Mouse (Mus musculus): Measurements from ENCODE around the gene Slc30a4.
A peak's percentile ranks its signal among the peaks of the same experiment; 100 is the strongest.

Slc30a4 gene

DNA sequence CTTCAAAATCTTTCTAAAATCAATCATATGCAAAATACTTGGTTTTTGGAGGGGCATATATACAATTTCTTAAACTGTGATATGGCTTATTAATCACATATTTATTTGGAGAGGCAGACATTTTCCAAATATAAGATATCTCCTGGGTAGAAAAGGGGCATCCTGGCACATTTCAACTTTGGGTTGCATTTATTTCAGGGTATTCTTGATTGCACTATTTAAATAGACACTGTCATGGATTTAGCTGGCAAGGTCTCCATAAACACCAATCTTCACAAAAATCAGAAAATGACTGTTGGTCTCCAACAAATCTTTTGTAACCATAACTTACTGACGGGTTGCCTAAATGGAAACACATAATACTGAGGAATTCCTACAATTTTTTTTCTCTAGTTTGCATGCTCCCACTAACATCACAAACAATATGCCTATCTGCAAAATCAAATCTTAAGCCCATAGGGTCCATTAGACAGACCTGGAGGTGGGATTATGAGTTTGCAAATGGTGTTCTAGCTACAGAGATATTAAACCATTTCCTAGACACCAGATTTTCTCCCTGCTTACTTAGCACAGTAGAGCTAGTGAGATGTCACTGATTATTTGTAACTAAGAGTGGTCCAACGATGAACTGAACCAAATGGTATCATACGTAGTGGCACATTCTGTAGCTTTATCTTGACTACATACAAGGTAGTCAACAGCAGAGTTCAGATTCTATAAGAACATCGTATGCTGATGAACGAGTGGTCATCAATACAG is 20.9 kb downstream of the Slc30a4 start:
- DNase-seq (ENCODE audit: low read depth, low spot score) = no peak

DNA sequence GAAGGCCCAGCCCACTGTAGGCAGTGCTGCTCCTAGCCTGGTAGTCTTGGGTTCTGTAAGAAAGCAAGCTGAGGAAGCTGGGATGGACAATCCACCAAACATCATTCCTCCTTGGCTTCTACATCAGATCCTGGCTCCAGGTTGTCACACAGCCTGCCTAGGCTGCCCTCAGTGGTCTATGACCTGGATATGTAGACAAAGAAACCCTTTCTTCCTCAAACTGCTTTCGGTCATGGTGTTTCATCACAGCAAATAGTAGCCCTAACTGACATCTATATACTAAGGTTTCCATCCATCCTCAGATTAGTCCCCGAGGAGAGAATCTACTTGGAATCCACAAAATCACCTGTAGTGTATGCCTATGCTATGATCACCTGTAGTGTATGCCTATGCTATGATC is 27.3 kb downstream of the Slc30a4 start:
- no peak for DNase-seq (ENCODE audit: low read depth, low spot score)

DNA sequence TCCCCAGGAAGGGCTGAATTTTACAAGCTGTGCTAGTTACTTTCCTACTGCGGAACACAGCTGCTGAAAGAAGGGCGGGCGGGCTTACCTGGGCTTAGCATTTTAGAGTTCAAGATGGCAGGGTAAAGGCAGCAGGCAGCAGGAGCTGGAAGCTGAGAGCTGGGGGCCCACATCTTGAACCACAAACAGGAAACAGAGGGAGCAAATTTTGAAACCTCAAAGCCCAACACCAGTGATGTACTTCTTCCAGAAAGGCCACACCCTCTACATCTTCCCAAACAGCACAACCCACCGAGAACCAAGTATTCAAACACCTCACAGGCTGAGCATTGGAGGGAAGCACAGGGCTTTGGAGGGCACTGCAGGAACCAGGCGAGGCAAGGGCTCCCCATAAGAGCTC is 29.6 kb downstream of the Slc30a4 start:
- peak; percentile 34 for DNase-seq (ENCODE audit: low read depth, low spot score)

DNA sequence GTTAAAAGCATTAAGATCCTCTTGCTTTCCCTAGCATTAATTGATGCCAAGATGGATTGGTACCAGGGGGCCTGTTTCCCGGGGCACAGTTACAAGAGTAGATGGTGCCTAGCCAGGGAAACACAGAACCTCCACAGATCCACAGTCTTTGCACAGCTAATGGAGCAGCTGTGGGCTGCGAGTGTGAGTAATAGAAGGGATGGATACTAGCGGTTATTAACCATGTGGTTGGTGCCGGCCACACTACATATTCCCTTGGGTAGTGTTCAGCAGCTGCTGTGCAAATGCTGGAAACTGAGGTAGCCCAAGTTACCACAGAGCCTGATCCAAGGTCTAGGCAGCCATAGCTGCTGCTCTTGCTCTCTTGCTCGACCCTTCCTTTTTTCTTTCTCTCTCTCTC is 30.7 kb downstream of the Slc30a4 start:
- DNase-seq (ENCODE audit: low read depth, low spot score) = no peak

DNA sequence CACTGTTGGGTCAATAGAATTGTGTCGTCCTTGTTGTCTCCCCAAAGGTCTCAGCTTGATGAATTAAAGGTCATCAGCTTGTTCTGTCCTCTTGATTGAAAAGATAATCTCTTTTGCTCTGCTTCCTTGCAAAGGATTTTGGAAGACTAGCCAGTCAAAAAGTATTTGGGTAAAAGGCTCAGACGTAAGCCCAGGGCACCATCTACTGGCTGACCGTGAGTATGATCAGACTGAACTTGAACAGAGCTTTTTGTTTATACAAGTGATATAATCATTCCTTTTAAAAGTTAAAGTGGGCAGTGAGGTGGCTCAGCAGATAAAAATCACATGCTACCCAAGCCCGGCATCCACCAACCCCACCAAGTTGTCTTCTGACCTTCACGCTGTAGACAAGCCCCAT is 34.6 kb downstream of the Slc30a4 start:
- DNase-seq (ENCODE audit: low read depth, low spot score) = peak; percentile 68

DNA sequence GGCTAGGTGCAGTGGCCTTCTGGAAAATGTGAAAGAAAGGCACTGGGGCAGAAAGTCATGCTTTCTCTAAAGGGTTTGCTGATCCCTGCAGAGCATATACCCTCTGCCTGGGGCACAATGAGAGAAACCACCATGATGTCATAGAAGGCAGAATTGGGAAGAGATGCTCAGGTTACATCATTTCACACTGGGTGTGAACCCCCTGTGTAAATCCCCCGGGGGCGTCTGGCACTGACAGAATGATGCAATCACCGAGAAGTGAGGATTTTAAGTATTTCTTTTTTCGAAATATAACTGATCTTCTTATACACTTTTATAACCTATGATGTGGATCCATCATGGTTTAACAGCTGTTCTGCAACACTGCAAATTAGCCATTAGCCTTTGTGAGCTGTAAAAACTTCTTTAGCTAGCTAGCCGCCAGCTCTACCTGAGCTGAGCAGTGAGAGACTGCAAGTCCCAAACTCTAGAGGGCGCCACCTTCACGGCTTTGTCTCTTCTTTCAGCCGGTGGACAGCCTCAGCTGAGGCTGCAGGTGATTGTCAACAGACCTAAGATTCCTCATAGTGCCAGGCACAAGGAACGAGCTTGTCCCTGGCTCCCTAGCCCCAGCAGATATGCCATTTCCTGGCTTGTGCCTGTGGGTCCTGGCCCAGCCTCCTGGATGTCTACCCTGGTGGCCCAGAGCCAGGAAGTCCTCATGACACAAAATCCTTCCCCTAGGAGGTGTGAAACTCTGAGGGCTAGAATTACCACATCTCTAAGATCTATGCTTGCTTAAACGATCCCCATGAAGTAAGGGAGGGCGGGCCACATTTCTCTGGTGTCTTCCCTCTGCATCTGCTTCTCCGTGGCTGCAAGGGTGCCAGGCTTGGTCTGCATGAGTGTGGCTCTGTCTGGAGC is 36.2 kb downstream of the Slc30a4 start:
- DNase-seq (ENCODE audit: low read depth, low spot score) = peak; percentile 71

DNA sequence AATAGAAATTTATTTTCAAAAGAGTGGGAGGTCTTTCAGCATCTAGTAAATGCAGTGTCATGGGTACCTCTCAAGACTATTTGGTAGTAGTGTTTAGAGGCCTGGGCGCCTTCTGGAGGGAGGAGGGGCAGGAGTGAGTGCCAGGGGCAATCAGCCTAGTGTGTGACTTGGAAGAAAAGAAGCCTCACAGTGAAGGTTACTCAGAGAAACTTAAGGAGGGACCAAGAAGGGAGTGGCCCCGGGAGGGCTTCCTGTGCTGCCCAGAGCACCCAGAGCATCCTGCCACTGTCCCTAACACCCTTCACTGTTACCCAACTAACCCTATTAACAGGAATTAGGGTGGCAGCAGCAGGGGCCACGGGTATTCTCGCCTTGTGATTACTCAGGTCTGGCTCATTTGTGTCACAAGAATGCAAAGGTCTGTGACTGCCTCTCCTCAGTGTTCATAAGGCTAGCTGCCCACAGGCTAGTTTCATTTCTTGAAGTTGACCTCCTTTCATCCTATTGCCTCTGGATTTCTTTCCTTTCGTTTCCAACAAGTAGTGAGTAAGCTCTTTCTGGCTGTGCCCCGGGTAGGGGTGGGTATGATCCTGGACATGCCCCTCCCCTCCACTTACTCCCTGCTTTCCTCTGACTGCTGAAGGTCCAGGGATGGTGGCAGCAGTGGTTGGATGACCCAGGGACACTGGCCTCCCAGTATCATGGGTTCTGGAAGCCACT is 37.0 kb downstream of the Slc30a4 start:
- no peak for DNase-seq (ENCODE audit: low read depth, low spot score)

DNA sequence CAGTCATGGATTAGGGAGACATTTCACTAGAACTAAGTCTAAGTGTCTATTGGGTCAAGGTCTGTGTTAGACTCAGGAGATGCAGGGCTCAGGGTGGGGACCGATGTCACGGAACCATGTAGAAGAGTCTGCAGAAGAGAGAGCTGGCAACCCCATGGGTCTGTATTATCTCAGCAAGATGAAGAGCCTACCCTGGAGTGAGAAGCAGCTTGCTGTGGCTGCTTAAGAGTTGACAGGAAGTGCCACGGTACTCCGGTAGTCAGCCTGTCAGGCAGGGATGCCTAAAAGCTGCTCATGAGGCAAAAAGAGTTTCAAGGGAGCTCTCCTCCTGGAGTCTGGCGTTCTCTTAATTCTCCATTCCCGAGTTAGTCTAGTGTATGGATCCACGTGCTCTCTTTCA is 42.6 kb downstream of the Slc30a4 start:
- DNase-seq (ENCODE audit: low read depth, low spot score) = no peak

DNA sequence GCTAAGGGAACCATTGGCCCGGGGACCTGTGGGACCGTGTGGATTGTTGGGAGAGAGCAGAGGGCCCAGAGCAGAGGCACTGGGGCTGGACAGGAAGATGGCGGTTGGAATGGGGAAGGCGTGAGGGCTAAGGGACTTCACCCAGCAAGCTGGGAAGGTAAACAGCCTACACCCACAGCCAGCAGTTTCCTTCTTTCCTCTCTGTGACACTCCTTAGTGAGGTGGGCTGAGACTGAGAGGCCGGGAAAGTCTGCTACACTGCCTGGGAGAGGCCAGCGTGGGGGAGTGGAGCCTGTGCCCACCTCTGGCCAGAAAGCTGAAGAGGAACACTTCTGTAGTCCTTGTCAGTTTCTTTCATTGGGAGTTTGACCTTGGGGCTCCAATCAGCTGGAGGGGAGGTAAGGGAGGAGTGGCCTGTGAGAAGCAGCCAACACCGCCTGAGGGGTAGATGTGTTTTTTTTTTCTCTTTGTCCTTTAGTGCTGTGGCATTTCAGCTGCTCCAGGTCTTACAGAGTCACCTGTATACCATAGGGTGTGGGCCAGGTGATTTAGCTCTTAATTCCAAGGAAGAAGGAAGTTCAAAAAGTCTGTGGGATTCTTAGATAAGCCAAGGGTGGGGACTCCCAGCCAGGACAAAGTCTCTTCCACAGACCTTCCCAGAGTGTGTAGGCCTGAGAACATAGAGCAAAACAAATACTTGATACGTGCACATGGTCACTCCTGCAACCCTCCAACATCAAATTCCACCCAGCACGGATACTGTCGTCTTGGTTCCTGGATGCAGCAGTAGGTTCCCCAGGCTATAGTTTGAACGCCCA is 44.5 kb downstream of the Slc30a4 start:
- DNase-seq (ENCODE audit: low read depth, low spot score) = no peak

DNA sequence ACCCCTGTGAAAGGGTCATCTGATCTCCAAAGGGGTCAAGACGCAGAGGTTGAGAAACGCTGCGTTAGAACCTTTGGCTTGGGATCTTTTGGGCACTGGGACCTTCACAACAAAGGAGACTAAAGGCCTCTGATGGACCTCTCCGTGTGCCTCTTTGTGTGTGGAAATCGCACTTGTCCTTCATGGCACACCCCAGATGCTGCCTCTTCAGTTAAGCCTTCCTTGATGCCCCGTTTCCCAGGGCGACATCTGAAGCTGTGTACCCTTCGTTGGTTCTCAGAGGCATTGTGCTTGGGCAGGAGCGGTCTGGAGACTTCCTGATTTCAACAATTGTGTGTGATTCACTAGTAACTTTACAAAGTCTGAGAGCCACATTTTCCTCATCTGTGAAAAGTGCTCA is 45.7 kb downstream of the Slc30a4 start:
- no peak for DNase-seq (ENCODE audit: low read depth, low spot score)

DNA sequence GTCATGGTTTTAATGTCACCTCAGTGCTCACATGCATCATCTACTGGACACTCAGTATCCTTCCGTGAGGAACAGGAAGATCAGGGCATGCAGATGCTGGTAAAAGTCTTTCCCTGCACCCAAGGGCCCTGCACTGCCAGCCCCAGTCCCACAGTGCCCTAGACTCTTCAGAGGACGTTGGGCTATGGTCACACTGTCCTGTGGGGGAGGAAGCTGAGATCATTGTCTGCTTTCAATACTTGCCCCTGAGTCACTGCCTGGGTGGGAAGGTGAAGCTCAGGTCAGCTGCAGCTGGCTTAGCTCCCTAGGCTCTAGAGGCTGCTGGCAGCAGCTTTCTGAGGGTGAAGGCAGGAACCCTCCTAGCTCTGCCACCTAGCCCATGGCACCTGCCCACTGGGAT is 46.4 kb downstream of the Slc30a4 start:
- no peak for DNase-seq (ENCODE audit: low read depth, low spot score)

DNA sequence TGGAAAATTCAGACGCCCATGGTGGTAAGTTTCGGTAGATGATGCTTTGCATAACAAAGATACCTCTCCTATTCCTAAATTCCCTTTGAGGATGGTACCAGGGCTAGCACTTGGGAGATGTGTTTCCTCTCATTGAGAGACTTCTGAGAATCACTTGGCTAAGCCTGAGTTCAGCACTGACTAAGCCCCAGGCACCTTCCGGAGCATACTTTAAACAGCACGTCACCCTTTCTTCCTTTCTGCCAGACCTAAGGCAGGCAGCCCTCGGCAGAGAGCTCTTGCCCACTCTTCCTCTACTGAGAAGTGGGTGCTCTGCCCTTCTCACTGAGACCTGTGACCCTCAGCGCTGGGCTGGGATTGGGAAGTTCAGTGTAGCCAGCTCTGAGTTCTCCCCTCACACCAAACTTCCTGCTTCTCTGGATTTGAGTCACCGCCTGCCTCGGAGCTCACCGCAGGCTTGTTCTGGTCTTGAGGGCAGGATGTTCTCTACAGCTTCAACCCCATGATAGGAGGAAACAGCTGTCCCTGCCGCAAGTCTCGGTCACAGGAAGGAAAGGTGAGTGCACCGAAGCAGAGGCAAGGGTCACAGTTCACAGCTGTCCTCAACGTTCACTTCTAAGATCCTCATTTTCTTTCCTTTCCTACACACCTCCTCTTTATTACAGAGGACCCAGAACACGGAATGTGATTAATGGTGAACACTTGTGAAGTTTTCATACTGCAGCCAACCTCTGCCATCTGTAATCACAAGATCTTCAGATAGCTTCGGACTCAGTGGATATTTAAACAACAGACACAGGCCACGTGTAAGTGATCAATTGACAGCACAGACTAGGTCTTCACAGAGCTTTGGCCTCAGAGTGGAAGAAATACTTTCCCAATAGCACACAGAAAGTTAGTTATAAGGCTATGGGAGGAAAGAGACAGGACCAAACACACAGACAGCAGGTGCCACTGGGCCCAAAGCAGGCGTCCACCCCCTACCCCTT is 50.1 kb downstream of the Slc30a4 start:
- DNase-seq (ENCODE audit: low read depth, low spot score) = peak; percentile 88

DNA sequence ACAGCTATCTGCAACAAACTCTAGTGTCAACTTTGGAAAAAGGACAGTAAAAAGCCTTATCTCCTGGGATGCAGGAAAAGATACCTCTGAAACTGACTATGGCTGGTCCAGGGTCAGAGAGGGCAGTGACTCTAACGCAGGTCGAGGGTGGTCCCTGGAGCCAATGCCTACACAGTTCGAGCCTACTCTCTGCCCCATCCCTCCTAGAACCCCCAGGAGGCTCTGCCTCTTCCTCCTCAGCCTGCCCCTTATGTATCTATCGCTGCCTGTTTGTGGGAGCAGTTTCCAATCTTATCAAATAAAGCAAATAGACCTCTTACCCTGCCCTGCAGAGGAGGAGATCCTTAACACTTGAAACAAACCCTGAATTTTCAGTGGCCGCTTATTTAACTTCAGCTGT is 63.8 kb downstream of the Slc30a4 start:
- no peak for DNase-seq (ENCODE audit: low read depth, low spot score)

DNA sequence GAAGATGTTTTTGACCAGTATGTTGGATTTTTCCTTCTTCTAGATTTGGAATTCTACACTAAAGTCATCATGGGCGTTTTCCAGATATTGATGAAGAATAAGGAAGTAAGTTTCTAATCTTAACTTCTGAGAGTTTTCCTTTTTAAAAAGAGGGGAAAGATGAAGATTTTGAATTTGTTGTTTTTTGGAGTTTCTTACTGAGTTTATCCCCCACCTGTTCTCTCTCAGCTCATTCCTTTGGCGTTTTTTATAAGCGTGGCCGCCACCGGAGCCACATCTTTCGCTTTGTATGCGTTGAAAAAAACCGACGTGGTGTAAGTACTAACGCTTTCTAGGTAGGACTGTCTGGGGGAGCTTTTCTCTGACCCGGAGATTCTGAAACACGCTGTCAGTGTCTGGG is 64.4 kb downstream of the Slc30a4 start:
- no peak for DNase-seq (ENCODE audit: low read depth, low spot score)

DNA sequence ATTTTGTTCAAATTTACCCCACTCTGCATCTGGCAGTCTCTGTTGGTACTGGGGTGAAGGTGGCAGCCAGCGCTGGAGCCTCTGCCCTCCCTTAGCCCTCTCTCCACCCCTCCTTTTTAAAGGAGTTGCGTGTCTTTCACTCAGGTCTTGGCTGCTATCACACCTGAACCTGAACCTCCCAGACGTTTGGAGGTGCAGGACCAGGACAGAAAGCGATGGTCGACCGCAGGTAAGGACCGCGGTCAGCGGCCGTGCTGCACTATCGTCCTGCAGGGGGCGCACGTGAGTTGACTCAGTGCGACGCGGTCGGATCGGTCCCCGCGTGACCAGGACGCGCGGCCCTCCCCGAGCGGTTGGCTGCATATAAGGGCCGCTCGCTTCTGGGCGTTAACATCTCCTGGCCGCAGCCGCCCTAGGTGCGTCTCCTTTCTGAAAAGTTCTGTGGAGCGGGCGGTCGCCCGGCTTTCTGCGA is 64.9 kb downstream of the Slc30a4 start:
- peak; percentile 77 for DNase-seq (ENCODE audit: low read depth, low spot score)

DNA sequence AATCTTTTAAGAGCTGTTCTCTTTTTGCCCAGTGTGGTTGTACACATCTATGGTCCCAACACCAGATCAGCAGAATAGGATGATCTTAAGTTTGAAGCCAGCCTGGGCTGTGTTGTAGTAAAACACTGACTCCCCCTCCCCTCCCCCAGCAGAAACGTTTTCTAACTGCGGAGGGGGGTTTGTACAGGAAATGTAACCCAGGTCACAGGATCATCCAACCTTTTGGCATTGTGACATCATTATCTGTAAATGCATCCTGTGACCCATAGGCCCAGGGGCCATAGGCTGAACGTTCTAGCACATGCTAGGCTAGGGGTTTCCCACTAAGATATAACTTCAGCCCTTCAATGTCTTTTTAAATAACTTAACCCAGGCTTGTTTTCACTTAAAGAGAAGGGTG is 65.8 kb downstream of the Slc30a4 start, which contains the start of gene AA467197:
Gene AA467197 (plus strand): TSS at position 301 of the 400 bp plus-strand sequence.
- no peak for DNase-seq (ENCODE audit: low read depth, low spot score)

Data from CD4-positive helper T cell, adult 2 months (primary cell).